Mouse (Mus musculus) limb, embryonic 11.5 days (tissue): ENCODE data around the gene C330007P06Rik. TPM values are rescaled to one million over a fixed set of nuclear protein-coding genes. Genes with fewer than 3 reads are reported as not detected.

Experiments used
- ATAC-seq: fragments of 200-750 bp; cut with Nextera tagmentation; 2 replicates; pipeline ENCODE4 v1.8.0; 2017; ENCODE audit warnings: low read depth; ENCODE audit not compliant: insufficient number of reproducible peaks, low FRiP score, low TSS enrichment
- DNase-seq: peaks from one replicate; pipeline ENCODE4 v3.0.0-alpha.2; 2015; ENCODE audit warnings: low spot score
- H3K27ac ChIP-seq: fragments of 300-500 bp; sonication (generic); replicated peaks from 2 replicates; pipeline ENCODE4 v1.5.1; 2014; ENCODE audit warnings: low read depth, mild to moderate bottlenecking, low read length
- H3K27me3 ChIP-seq: fragments of 300-500 bp; sonication (generic); 2 replicates; pipeline ENCODE4 v1.6.1; 2014; ENCODE audit warnings: mild to moderate bottlenecking, low read length, mixed read lengths; ENCODE audit not compliant: control insufficient read depth, insufficient read depth
- H3K36me3 ChIP-seq: fragments of 300-500 bp; sonication (generic); 2 replicates; pipeline ENCODE4 v1.6.1; 2014; ENCODE audit warnings: mild to moderate bottlenecking, low read length, moderate library complexity, mixed read lengths; ENCODE audit not compliant: control insufficient read depth, insufficient read depth
- H3K4me1 ChIP-seq: fragments of 300-500 bp; sonication (generic); 2 replicates; pipeline ENCODE4 v1.6.1; 2014; ENCODE audit warnings: low read length, mixed read lengths; ENCODE audit not compliant: control insufficient read depth, insufficient read depth
- H3K4me2 ChIP-seq: fragments of 300-500 bp; sonication (generic); 2 replicates; pipeline ENCODE4 v1.6.1; 2014; ENCODE audit warnings: low read depth, mild to moderate bottlenecking, moderate library complexity; ENCODE audit not compliant: severe bottlenecking
- H3K4me3 ChIP-seq: fragments of 300-500 bp; sonication (generic); 2 replicates; pipeline ENCODE4 v1.5.1; 2014; ENCODE audit warnings: low read depth, low read length
- H3K9ac ChIP-seq: fragments of 300-500 bp; sonication (generic); 2 replicates; pipeline ENCODE4 v1.6.1; 2014; ENCODE audit warnings: mild to moderate bottlenecking, low read length
- H3K9me3 ChIP-seq: fragments of 300-500 bp; sonication (generic); 2 replicates; pipeline ENCODE4 v1.6.1; 2016; ENCODE audit warnings: low read length; ENCODE audit not compliant: control insufficient read depth
- WGBS: fragments of 180-500 bp; shearing (Covaris S2); extraction: QIAGEN DNeasy Blood & Tissue Kit; methylation state at CpG from one replicate; pipeline ENCODE4 v1.1.7; 2014; 5-methylcytosine and 5-hydroxymethylcytosine counted together
- polyA plus RNA-seq: library from polyadenylated mRNA; unstranded; fragments of >200 nt; fragmentation: Nextera tagmentation; extraction: Ambion mirVana; gene quantifications from 2 replicates; pipeline ENCODE4 v1.2.1, GENCODE M21; 2014

Gene C330007P06Rik
- polyA plus RNA-seq, 1 experiment from 2014 or later = 36.0 TPM

GRCm38 (mm10) chrX:36826873-36827272 lies 47.0 kb downstream of the C330007P06Rik start:
- no peak overlapping the region for H3K4me2 ChIP-seq
- no peaks in the 10 kb centered on the region for H3K27me3 ChIP-seq
- H3K36me3 ChIP-seq = no peaks in the 10 kb centered on the region
- no peak for DNase-seq
- no peak overlapping the region for H3K9ac ChIP-seq
- no peak for ATAC-seq
- H3K4me1 ChIP-seq = no peaks in the 10 kb centered on the region
- H3K4me3 ChIP-seq = no peak overlapping the region
- H3K27ac ChIP-seq = no peak overlapping the region
- H3K9me3 ChIP-seq = no peaks in the 10 kb centered on the region
- WGBS = 92% methylated on average over 5 of the region's 5 CpGs

GRCm38 (mm10) chrX:36825032-36825431 lies 48.9 kb downstream of the C330007P06Rik start:
- H3K27me3 ChIP-seq = no peaks in the 10 kb centered on the region
- no peaks in the 10 kb centered on the region for H3K9me3 ChIP-seq
- no peak overlapping the region for H3K4me3 ChIP-seq
- H3K9ac ChIP-seq = no peak overlapping the region
- ATAC-seq (no peak), DNase-seq (no peak)
- no peaks in the 10 kb centered on the region for H3K4me1 ChIP-seq
- H3K27ac ChIP-seq = no peak overlapping the region
- H3K36me3 ChIP-seq = no peaks in the 10 kb centered on the region
- no peak overlapping the region for H3K4me2 ChIP-seq
- 67% methylated on average over 2 of the region's 2 CpGs for WGBS

GRCm38 (mm10) chrX:36823932-36824711 lies 49.8 kb downstream of the C330007P06Rik start:
- no peaks in the 10 kb centered on the region for H3K9me3 ChIP-seq
- no peak for ATAC-seq
- H3K4me1 ChIP-seq = no peaks in the 10 kb centered on the region
- no peak overlapping the region for H3K9ac ChIP-seq
- H3K4me3 ChIP-seq = no peak overlapping the region
- no peak overlapping the region for H3K27ac ChIP-seq
- H3K27me3 ChIP-seq = no peaks in the 10 kb centered on the region
- H3K4me2 ChIP-seq = no peak overlapping the region
- no peaks in the 10 kb centered on the region for H3K36me3 ChIP-seq
- WGBS = 82% methylated on average over 10 of the region's 10 CpGs
- DNase-seq = no peak

DNA sequence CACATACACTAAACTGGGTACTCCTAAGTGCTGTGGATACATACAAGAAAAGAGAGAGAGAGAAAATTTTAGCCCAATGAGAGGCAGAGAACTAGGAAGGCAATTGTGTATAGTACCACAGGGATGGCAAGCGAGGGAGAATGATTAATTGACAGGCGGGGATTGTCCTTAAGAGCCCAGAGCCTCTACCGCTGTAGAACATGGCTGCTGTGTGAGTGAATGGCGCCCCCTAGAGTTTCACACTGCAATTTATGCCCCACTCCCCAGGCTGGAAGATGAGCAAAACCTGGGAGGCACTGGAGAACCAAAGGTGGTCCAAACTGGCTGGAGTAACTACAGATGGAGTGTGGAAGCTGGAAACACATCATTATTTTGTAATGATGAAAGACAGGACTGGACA lies 53.7 kb downstream of the C330007P06Rik start:
- Histone ChIP-seq H3K4me3 (no peak overlapping the region), H3K4me2 (no peak overlapping the region), H3K9ac (no peak overlapping the region), H3K4me1 (0 out of 2 replicates have a peak, but pooled peaks cover 2% of the 10 kb centered on the region), H3K27me3 (no peaks in the 10 kb centered on the region), H3K36me3 (no peaks in the 10 kb centered on the region), H3K9me3 (no peaks in the 10 kb centered on the region), H3K27ac (no peak overlapping the region)
- peak; percentile 56 for DNase-seq
- no peak for ATAC-seq
- 26% methylated on average over 4 of the region's 4 CpGs for WGBS

DNA sequence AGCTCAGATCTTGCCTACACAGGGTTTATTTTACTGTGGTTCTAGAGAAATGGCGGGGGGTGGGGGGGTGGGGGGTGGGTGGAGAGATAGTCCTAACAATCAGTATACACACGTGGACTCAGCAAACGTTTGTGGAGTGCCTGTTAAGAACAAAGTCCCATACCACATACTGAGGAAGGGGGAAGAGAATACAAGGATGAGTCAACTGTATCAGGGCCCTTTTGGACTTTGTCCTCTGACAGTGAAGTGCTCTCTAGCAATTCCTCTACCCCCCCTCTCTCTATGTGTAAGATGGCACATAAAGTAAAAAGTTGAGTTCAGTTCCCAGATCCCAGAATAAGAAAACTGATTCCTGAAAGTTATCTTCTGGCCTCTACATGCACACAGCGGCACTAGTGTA lies 54.3 kb downstream of the C330007P06Rik start:
- H3K9me3 ChIP-seq = no peaks in the 10 kb centered on the region
- H3K4me2 ChIP-seq = no peak overlapping the region
- H3K27ac ChIP-seq = no peak overlapping the region
- ATAC-seq = no peak
- H3K36me3 ChIP-seq = no peaks in the 10 kb centered on the region
- H3K27me3 ChIP-seq = no peaks in the 10 kb centered on the region
- H3K9ac ChIP-seq = no peak overlapping the region
- WGBS = 77% methylated on average over 4 of the region's 4 CpGs
- H3K4me3 ChIP-seq = no peak overlapping the region
- H3K4me1 ChIP-seq = 0 out of 2 replicates have a peak, but pooled peaks cover 2% of the 10 kb centered on the region
- no peak for DNase-seq

DNA sequence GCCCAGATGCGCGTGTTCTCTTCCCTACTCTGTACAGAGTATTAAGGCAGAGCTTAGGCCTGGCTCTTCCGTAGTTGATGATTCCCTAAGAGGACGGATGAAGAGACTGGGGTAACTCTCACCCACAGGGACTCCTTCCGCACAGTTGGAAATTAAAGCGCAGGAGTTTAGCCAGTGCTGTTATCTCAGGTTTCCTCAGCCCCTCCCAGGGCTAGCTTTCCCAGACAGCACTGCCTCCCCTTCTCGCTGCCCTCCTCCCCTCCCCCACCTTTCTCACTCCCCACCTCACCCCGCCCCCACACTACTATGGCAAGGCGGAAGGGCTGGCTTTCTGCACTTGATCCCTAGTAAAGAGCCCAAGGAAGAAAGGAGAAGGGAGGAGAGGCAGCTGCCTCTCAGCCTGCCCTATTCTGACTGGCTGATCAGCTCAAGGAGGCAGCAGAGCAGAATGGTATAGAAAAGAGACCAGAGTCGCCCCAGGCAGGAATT lies 56.9 kb downstream of the C330007P06Rik start:
- no peaks in the 10 kb centered on the region for H3K9me3 ChIP-seq
- no peaks in the 10 kb centered on the region for H3K27me3 ChIP-seq
- 0 out of 2 replicates have a peak, but pooled peaks cover 2% of the 10 kb centered on the region for H3K4me1 ChIP-seq
- H3K9ac ChIP-seq = peak overlapping the region; percentile 22; the same call in 1 of the 2 replicates
- H3K27ac ChIP-seq = peak overlapping the region; percentile 65
- H3K36me3 ChIP-seq = no peaks in the 10 kb centered on the region
- H3K4me3 ChIP-seq = no peak overlapping the region; the same call in 1 of the 2 replicates
- 10% methylated on average over 9 of the region's 10 CpGs for WGBS
- DNase-seq (peak; percentile 70), ATAC-seq (peak; percentile 93)
- H3K4me2 ChIP-seq = peak overlapping the region; percentile 33

- H3K36me3 ChIP-seq = no peaks in the 10 kb centered on the region
- 26% methylated on average over 8 of the region's 8 CpGs for WGBS
- no peak overlapping the region for H3K4me3 ChIP-seq
- no peak for DNase-seq
- peak overlapping the region; percentile 33; the same call in 1 of the 2 replicates for H3K4me2 ChIP-seq
- H3K4me1 ChIP-seq = 0 out of 2 replicates have a peak, but pooled peaks cover 2% of the 10 kb centered on the region
- peak; percentile 26; the same call in 1 of the 2 replicates for ATAC-seq
- H3K27ac ChIP-seq = peak overlapping the region; percentile 65
- H3K9me3 ChIP-seq = no peaks in the 10 kb centered on the region
- H3K27me3 ChIP-seq = no peaks in the 10 kb centered on the region
- no peak overlapping the region for H3K9ac ChIP-seq
Observed at GRCm38 (mm10) chrX:36816368-36816899, 57.5 kb downstream of the C330007P06Rik start.

GRCm38 (mm10) chrX:36815439-36815838 lies 58.5 kb downstream of the C330007P06Rik start:
- Histone ChIP-seq H3K4me2 (no peak overlapping the region), H3K27me3 (no peaks in the 10 kb centered on the region), H3K9ac (no peak overlapping the region), H3K4me1 (0 out of 2 replicates have a peak, but pooled peaks cover 2% of the 10 kb centered on the region), H3K36me3 (no peaks in the 10 kb centered on the region), H3K9me3 (no peaks in the 10 kb centered on the region), H3K27ac (no peak overlapping the region), H3K4me3 (no peak overlapping the region)
- ATAC-seq (no peak), DNase-seq (no peak)
- 83% methylated on average over 2 of the region's 4 CpGs for WGBS
